Mouse (Mus musculus) spleen, adult 2 months (tissue): ENCODE measurements around the gene Ddc. TPM values are rescaled to one million over a fixed set of nuclear protein-coding genes. Genes with fewer than 3 reads are reported as not detected.

Experiments
- DNase-seq, 2 experiments: peaks; one replicate each; pipeline versions ENCODE4 v3.0.0 to v3.0.0-alpha.2; 2012 to 2021; ENCODE audit warnings: low spot score in 2 of 2, low read depth in 1 of 2
- H3K27ac ChIP-seq: fragments of 200-500 bp; 2 replicates; pipeline ENCODE4 v1.5.1; 2012; ENCODE audit warnings: low read length, inconsistent platforms; ENCODE audit not compliant: insufficient read depth
- H3K27me3 ChIP-seq: fragments of 200-500 bp; 2 replicates; pipeline ENCODE4 v1.6.1; 2012; ENCODE audit warnings: mild to moderate bottlenecking, moderate library complexity, low read length, inconsistent platforms; ENCODE audit not compliant: control insufficient read depth, insufficient read depth
- H3K36me3 ChIP-seq: fragments of 200-500 bp; 2 replicates; pipeline ENCODE4 v1.6.1; 2012; ENCODE audit warnings: mild to moderate bottlenecking, low read length, inconsistent platforms; ENCODE audit not compliant: control insufficient read depth, insufficient read depth
- H3K4me1 ChIP-seq: fragments of 200-500 bp; 2 replicates; pipeline ENCODE4 v1.6.1; 2011; ENCODE audit warnings: inconsistent platforms; ENCODE audit not compliant: control insufficient read depth, insufficient read depth, insufficient read length
- H3K4me3 ChIP-seq: fragments of 200-500 bp; 2 replicates; pipeline ENCODE4 v1.5.1; 2011; ENCODE audit warnings: mild to moderate bottlenecking, inconsistent platforms; ENCODE audit not compliant: insufficient read depth, insufficient read length; ENCODE audit errors: extremely low read depth
- CTCF ChIP-seq: fragments of 200-500 bp; IDR thresholded peaks from 2 replicates; pipeline ENCODE4 v1.5.1; 2011; ENCODE audit warnings: mild to moderate bottlenecking, inconsistent platforms; ENCODE audit not compliant: insufficient read depth, insufficient read length, insufficient replicate concordance; ENCODE audit errors: extremely low read depth
- POLR2A ChIP-seq: fragments of 200-500 bp; IDR thresholded peaks from 2 replicates; pipeline ENCODE4 v1.6.1; 2011; ENCODE audit warnings: low read depth, low read length, inconsistent platforms
- WGBS: fragments of 180-500 bp; shearing (Covaris S2); methylation state at CpG from one replicate; pipeline ENCODE4 v1.1.7; 2018; 5-methylcytosine and 5-hydroxymethylcytosine counted together
- polyA plus RNA-seq: library from polyadenylated mRNA; depleted of rRNA; stranded (reverse); fragments of >200 nt; gene quantifications from 2 replicates; pipeline ENCODE4 v1.2.3, GENCODE M21; 2012; rRNA removed

Ddc gene
- polyA plus RNA-seq: 0.22 and 0.35 TPM in 2 replicates

GRCm38 (mm10) chr11:11897645-11898357, at the start of gene Ddc:
Gene Ddc (minus strand): TSS chr11:11898144.
- WGBS: 90% methylated on average over 12 of the region's 12 CpGs
- no peak for DNase-seq
- TF ChIP-seq CTCF (no peak), POLR2A (no peak)
- Histone ChIP-seq H3K36me3 (no peaks in the 10 kb centered on the region), H3K27ac (no peak within 1 kb of the TSS), H3K27me3 (no peaks in the 10 kb centered on the region), H3K4me3 (no peak within 1 kb of the TSS), H3K4me1 (no peaks in the 10 kb centered on the region)

- Histone ChIP-seq H3K4me1 (no peaks in the 10 kb centered on the region), H3K4me3 (no peak overlapping the region), H3K36me3 (no peaks in the 10 kb centered on the region), H3K27ac (no peak overlapping the region), H3K27me3 (no peaks in the 10 kb centered on the region)
- DNase-seq: no peak
- 91% methylated on average over 4 of the region's 4 CpGs for WGBS
- no peak for TF ChIP-seq CTCF
- TF ChIP-seq POLR2A: no peak
Measured at GRCm38 (mm10) chr11:11945766-11946165, 47.8 kb upstream of the Ddc start.

GRCm38 (mm10) chr11:11944814-11945213, 46.9 kb upstream of the Ddc start:
- TF ChIP-seq POLR2A (no peak), CTCF (no peak)
- H3K27me3 ChIP-seq: no peaks in the 10 kb centered on the region
- DNase-seq: no peak
- H3K4me1 ChIP-seq: no peaks in the 10 kb centered on the region
- H3K4me3 ChIP-seq: no peak overlapping the region
- H3K36me3 ChIP-seq: no peaks in the 10 kb centered on the region
- no peak overlapping the region for H3K27ac ChIP-seq
- WGBS: 83% methylated on average over 4 of the region's 4 CpGs

GRCm38 (mm10) chr11:11944082-11944349, 46.1 kb upstream of the Ddc start:
- no peak for TF ChIP-seq POLR2A
- TF ChIP-seq CTCF: no peak
- no peaks in the 10 kb centered on the region for H3K4me1 ChIP-seq
- no peaks in the 10 kb centered on the region for H3K36me3 ChIP-seq
- DNase-seq: no peak
- no peak overlapping the region for H3K27ac ChIP-seq
- no peak overlapping the region for H3K4me3 ChIP-seq
- H3K27me3 ChIP-seq: no peaks in the 10 kb centered on the region

- TF ChIP-seq POLR2A: no peak
- no peak for TF ChIP-seq CTCF
- Histone ChIP-seq H3K4me1 (no peaks in the 10 kb centered on the region), H3K4me3 (no peak overlapping the region), H3K27me3 (no peaks in the 10 kb centered on the region), H3K36me3 (no peaks in the 10 kb centered on the region), H3K27ac (no peak overlapping the region)
- no peak for DNase-seq
- WGBS: 92% methylated on average over 13 of the region's 13 CpGs
Measured at GRCm38 (mm10) chr11:11943240-11944081, 45.5 kb upstream of the Ddc start.

- Histone ChIP-seq H3K4me1 (no peaks in the 10 kb centered on the region), H3K36me3 (no peaks in the 10 kb centered on the region), H3K27me3 (no peaks in the 10 kb centered on the region), H3K27ac (no peak overlapping the region), H3K4me3 (no peak overlapping the region)
- 86% methylated on average over 6 of the region's 6 CpGs for WGBS
- DNase-seq: no peak
- TF ChIP-seq CTCF: no peak
- no peak for TF ChIP-seq POLR2A
Measured at GRCm38 (mm10) chr11:11942320-11943217, 44.6 kb upstream of the Ddc start.
